Mouse (Mus musculus): ENCODE measurements at regions not wholly inside any gene's neighbourhood (a gene's known extent, or its start where the extent isn't known, plus 50 kb on each side); places are given as distances from the start of the nearest gene placed in this dataset.
A peak's percentile ranks its signal among the peaks of the same experiment; 100 is the strongest.

DNA sequence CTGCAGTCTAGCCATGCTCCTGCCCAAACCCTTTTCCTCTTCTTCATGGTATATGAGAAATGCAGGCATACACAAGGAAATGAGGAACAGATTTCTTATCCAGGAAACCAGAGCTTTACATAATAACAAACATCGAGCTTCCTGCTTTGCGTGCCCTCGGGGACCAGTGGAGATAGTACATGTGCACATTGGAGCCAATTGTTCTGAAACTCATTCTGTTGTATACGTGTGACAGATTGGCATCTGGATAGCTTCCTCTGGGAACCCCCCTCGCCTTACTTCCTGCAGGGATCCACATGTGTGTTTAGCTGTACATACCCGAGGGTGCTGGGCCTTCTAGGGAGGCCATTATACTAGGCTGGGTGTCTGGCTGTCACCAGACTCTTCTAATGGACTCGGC is 141.2 kb downstream of the Sox11 start:
- Histone ChIP-seq H3K4me2 (ENCODE audit: low read depth, low read length) (no peak overlapping the region), H3K4me1 (ENCODE audit: control insufficient read depth, insufficient read depth, low read length) (no peaks in the 10 kb centered on the region), H3K27ac (replicated peaks; ENCODE audit: low read depth, low read length) (no peak overlapping the region), H3K36me3 (replicated peaks; ENCODE audit: control insufficient read depth, insufficient read depth, low read depth, low read length) (no peaks in the 10 kb centered on the region), H3K27me3 (ENCODE audit: control insufficient read depth, insufficient read depth, low read length) (no peaks in the 10 kb centered on the region), H3K9me3 (replicated peaks; ENCODE audit: control insufficient read depth, low read length) (no peaks in the 10 kb centered on the region), H3K4me3 (ENCODE audit: low read depth, low read length) (no peak overlapping the region), H3K9ac (replicated peaks; ENCODE audit: low read length) (no peak overlapping the region)
- WGBS, result 25% methylated on average over 7 of the region's 7 CpGs
- DNase-seq (ENCODE audit: low spot score) (peak; percentile 65), ATAC-seq (replicated peaks; ENCODE audit: insufficient number of reproducible peaks, low FRiP score, low TSS enrichment, low read depth) (no peak)

DNA sequence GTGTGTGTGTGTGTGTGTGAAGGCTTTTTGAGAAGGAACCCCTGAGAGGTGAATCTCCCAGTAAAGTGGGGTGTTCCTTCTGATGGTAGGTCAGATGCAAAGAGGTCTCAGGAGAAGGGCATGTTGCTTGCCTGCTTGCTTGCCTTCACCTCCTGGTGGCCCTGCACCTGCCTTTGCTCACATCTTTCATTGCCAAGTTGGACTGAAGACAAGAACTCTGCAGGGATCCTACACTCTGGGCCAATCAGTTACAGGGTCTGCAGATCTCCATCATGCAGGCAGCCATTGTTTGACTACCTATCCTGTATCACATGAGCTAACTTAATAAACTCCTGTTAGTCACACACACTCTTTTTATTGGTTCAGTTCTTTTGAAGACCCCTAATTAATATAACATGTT is 148.4 kb downstream of the Sox11 start:
- H3K4me2 ChIP-seq (ENCODE audit: low read depth, low read length), result no peak overlapping the region
- no peak overlapping the region for H3K4me3 ChIP-seq (ENCODE audit: low read depth, low read length)
- H3K27me3 ChIP-seq (ENCODE audit: control insufficient read depth, insufficient read depth, low read length), result no peaks in the 10 kb centered on the region
- H3K4me1 ChIP-seq (ENCODE audit: control insufficient read depth, insufficient read depth, low read length), result no peaks in the 10 kb centered on the region
- no peak overlapping the region for H3K27ac ChIP-seq (replicated peaks; ENCODE audit: low read depth, low read length)
- no peaks in the 10 kb centered on the region for H3K9me3 ChIP-seq (replicated peaks; ENCODE audit: control insufficient read depth, low read length)
- no peak overlapping the region for H3K9ac ChIP-seq (replicated peaks; ENCODE audit: low read length)
- H3K36me3 ChIP-seq (replicated peaks; ENCODE audit: control insufficient read depth, insufficient read depth, low read depth, low read length), result no peaks in the 10 kb centered on the region
- no peak for ATAC-seq (replicated peaks; ENCODE audit: insufficient number of reproducible peaks, low FRiP score, low TSS enrichment, low read depth)
- no peak for DNase-seq (ENCODE audit: low spot score)

DNA sequence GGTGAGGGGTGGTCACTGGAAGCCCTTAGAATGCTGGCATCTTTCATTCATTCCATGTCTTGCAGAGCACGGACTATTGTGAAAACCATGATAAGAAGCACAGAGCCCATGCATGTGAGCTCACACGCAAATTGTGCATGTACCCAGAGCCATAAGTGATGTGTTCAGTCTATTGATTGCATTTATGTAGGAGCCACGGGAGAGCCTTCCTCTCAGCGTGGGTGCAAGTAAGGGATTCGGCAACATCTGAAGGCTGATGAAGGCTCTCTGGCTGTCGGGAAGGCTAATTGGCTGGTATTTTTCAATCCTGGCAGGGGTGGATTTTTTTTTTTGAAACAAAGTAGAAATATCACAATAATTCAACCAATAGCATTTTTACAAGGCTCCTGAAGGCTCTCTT is 150.5 kb downstream of the Sox11 start:
- Histone ChIP-seq H3K36me3 (replicated peaks; ENCODE audit: control insufficient read depth, insufficient read depth, low read depth, low read length) (no peaks in the 10 kb centered on the region), H3K4me1 (ENCODE audit: control insufficient read depth, insufficient read depth, low read length) (no peaks in the 10 kb centered on the region), H3K27ac (replicated peaks; ENCODE audit: low read depth, low read length) (no peak overlapping the region), H3K4me2 (ENCODE audit: low read depth, low read length) (no peak overlapping the region), H3K27me3 (ENCODE audit: control insufficient read depth, insufficient read depth, low read length) (no peaks in the 10 kb centered on the region), H3K9ac (replicated peaks; ENCODE audit: low read length) (no peak overlapping the region), H3K4me3 (ENCODE audit: low read depth, low read length) (no peak overlapping the region), H3K9me3 (replicated peaks; ENCODE audit: control insufficient read depth, low read length) (no peaks in the 10 kb centered on the region)
- DNase-seq (ENCODE audit: low spot score), result no peak
- ATAC-seq (replicated peaks; ENCODE audit: insufficient number of reproducible peaks, low FRiP score, low TSS enrichment, low read depth), result no peak
- 88% methylated on average over 6 of the region's 6 CpGs for WGBS

DNA sequence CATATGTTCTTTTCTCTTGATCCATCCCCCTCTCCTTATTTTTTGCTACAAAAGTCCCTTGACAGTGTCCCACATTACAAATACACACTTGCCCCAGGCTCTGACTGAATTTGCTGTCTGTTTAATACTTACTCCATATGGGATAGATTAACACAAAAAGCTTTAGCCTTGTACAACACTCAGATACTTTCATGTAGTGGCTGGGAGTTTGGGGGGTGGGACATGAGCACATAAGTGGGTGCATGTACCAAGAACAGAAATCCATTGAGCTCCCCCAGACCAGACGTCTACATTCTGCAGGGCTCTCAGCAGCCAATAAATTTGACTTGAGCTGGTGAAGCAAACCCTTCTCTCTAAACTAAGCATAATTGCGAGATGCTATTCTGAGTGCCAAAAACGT is 154.9 kb downstream of the Sox11 start:
- Histone ChIP-seq H3K9ac (replicated peaks; ENCODE audit: low read length) (no peak overlapping the region), H3K4me2 (ENCODE audit: low read depth, low read length) (no peak overlapping the region), H3K27me3 (ENCODE audit: control insufficient read depth, insufficient read depth, low read length) (no peaks in the 10 kb centered on the region), H3K9me3 (replicated peaks; ENCODE audit: control insufficient read depth, low read length) (no peaks in the 10 kb centered on the region), H3K4me1 (ENCODE audit: control insufficient read depth, insufficient read depth, low read length) (peaks cover 4% of the 10 kb centered on the region), H3K36me3 (replicated peaks; ENCODE audit: control insufficient read depth, insufficient read depth, low read depth, low read length) (no peaks in the 10 kb centered on the region), H3K4me3 (ENCODE audit: low read depth, low read length) (no peak overlapping the region), H3K27ac (replicated peaks; ENCODE audit: low read depth, low read length) (peak overlapping the region; percentile 66; the same call in 1 of the 2 replicates)
- WGBS, result 29% methylated on average over 3 of the region's 3 CpGs
- ATAC-seq (replicated peaks; ENCODE audit: insufficient number of reproducible peaks, low FRiP score, low TSS enrichment, low read depth) (peak; percentile 88), DNase-seq (ENCODE audit: low spot score) (peak; percentile 77)

DNA sequence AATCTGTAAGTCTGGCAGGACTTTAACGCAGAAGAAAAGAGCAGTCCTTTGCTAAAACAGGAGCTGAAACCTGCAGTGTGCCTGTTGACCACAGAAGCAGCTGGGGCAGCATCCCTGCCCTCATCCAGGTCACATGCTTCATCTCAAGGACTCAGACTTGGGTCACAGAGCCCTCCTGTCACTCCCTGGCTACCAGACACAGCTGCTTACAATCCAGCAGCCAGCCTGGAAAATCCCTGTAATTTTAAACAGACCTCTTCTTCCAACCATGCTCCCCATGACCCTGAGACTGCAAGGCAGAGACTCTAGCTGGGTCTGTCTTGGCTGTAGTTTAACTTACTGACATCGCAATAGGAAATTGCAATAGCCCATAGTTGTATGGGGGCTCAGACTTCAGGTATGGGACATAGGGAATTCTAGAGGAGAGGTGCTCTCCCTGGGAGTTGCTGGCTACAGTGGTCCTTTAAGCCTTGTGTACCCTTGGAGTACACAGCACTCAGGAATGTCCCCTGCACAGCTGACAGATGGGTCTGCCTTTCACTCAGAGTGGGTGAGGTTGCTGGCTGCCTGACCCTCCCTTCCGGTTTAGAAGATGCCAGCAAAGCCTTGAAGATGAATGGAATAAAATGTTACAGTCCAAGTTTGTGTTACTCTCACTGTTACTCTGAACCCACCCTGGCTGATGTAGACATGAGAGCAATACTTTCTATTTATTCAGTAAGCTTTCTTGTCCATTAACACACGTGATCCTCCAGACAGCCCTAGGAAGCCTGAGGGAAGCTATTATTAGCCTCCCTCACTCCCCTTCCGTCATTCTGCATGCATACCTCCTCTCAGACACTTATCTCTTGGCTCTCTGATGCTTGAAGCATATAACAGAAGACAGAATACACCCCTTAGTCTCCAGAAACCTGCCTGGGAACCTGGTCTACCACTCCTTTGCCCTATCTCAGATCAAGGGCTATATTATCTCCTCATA is 159.7 kb downstream of the Sox11 start:
- ATAC-seq (replicated peaks; ENCODE audit: insufficient number of reproducible peaks, low FRiP score, low TSS enrichment, low read depth), result peak; percentile 73
- Histone ChIP-seq H3K4me3 (ENCODE audit: low read depth, low read length) (no peak overlapping the region), H3K9me3 (replicated peaks; ENCODE audit: control insufficient read depth, low read length) (no peaks in the 10 kb centered on the region), H3K4me1 (ENCODE audit: control insufficient read depth, insufficient read depth, low read length) (peaks cover 4% of the 10 kb centered on the region), H3K9ac (replicated peaks; ENCODE audit: low read length) (no peak overlapping the region), H3K4me2 (ENCODE audit: low read depth, low read length) (no peak overlapping the region), H3K27me3 (ENCODE audit: control insufficient read depth, insufficient read depth, low read length) (no peaks in the 10 kb centered on the region), H3K27ac (replicated peaks; ENCODE audit: low read depth, low read length) (peak overlapping the region; percentile 53; the same call in 1 of the 2 replicates), H3K36me3 (replicated peaks; ENCODE audit: control insufficient read depth, insufficient read depth, low read depth, low read length) (no peaks in the 10 kb centered on the region)
- DNase-seq (ENCODE audit: low spot score), result peak; percentile 83
- WGBS, result 12% methylated on average over 5 of the region's 5 CpGs

DNA sequence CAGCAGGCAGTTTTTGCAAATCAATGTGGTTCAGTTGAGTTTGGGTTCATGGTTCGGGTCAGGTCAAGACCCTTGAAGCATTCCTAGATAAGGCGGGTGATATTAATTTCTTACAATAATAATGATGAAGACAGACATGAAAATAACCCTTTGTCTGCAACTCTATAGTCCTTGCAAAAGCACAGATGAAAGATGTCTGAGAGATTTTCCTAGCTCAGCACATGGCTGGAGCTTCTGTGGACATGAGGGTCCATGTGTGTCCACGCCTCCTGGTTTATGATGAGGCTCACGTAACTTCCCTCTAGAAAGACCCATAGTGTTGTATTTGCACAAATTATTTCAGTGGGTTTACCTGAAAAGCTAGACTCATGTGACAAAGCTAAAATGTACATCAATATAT is 168.8 kb downstream of the Sox11 start:
- no peak overlapping the region for H3K9ac ChIP-seq (replicated peaks; ENCODE audit: low read length)
- ATAC-seq (replicated peaks; ENCODE audit: insufficient number of reproducible peaks, low FRiP score, low TSS enrichment, low read depth) (peak; percentile 18; the same call in 1 of the 2 replicates), DNase-seq (ENCODE audit: low spot score) (no peak)
- H3K4me3 ChIP-seq (ENCODE audit: low read depth, low read length), result no peak overlapping the region
- H3K9me3 ChIP-seq (replicated peaks; ENCODE audit: control insufficient read depth, low read length), result no peaks in the 10 kb centered on the region
- 52% methylated on average over 4 of the region's 4 CpGs for WGBS
- H3K4me2 ChIP-seq (ENCODE audit: low read depth, low read length), result no peak overlapping the region
- H3K4me1 ChIP-seq (ENCODE audit: control insufficient read depth, insufficient read depth, low read length), result no peaks in the 10 kb centered on the region
- H3K27ac ChIP-seq (replicated peaks; ENCODE audit: low read depth, low read length), result no peak overlapping the region
- H3K27me3 ChIP-seq (ENCODE audit: control insufficient read depth, insufficient read depth, low read length), result no peaks in the 10 kb centered on the region
- no peaks in the 10 kb centered on the region for H3K36me3 ChIP-seq (replicated peaks; ENCODE audit: control insufficient read depth, insufficient read depth, low read depth, low read length)

DNA sequence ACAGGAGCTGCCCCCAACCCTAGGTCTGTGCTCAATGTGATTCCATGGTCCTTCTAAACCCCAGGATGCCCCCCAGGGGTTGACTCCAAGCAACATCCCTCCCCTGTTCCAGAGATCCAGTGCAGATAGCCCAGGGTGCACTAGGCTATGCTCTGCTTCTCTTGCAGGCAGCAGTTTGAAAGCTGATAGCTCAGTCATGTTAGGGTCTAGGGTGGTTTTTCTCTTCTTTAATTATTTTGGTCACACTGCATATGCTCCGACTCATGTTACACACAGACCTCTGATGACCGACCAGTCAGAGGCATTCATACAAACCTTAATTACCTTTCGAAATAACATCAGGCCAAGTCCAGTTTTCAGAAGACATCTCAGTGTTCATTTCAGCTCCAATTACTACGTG is 169.2 kb downstream of the Sox11 start:
- Histone ChIP-seq H3K36me3 (replicated peaks; ENCODE audit: control insufficient read depth, insufficient read depth, low read depth, low read length) (no peaks in the 10 kb centered on the region), H3K27me3 (ENCODE audit: control insufficient read depth, insufficient read depth, low read length) (no peaks in the 10 kb centered on the region), H3K4me3 (ENCODE audit: low read depth, low read length) (no peak overlapping the region), H3K9me3 (replicated peaks; ENCODE audit: control insufficient read depth, low read length) (no peaks in the 10 kb centered on the region), H3K9ac (replicated peaks; ENCODE audit: low read length) (no peak overlapping the region), H3K4me1 (ENCODE audit: control insufficient read depth, insufficient read depth, low read length) (no peaks in the 10 kb centered on the region), H3K27ac (replicated peaks; ENCODE audit: low read depth, low read length) (no peak overlapping the region), H3K4me2 (ENCODE audit: low read depth, low read length) (no peak overlapping the region)
- peak; percentile 60 for DNase-seq (ENCODE audit: low spot score)
- WGBS, result 24% methylated on average over 4 of the region's 4 CpGs
- peak; percentile 81 for ATAC-seq (replicated peaks; ENCODE audit: insufficient number of reproducible peaks, low FRiP score, low TSS enrichment, low read depth)

DNA sequence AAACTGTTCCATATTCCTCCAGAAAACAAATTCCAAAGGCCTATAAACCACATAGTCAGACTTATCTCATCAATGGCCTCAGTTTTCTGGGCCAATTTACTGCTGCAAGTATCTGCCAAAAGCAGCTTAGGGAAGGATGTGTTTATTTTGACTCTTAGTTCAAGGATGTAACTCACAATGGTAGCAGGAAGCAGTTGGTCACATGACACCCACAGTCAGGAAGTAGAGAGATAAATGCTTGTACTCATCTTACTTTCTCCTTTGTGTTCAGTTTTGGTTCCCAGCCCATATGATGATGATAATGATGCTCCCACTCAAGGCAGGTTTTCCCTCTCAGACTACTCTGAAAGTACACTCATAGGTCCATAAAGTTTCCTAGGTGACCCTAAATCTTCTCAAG is 170.8 kb downstream of the Sox11 start:
- H3K36me3 ChIP-seq (replicated peaks; ENCODE audit: control insufficient read depth, insufficient read depth, low read depth, low read length), result no peaks in the 10 kb centered on the region
- DNase-seq (ENCODE audit: low spot score) (no peak), ATAC-seq (replicated peaks; ENCODE audit: insufficient number of reproducible peaks, low FRiP score, low TSS enrichment, low read depth) (no peak)
- no peak overlapping the region for H3K9ac ChIP-seq (replicated peaks; ENCODE audit: low read length)
- H3K4me1 ChIP-seq (ENCODE audit: control insufficient read depth, insufficient read depth, low read length), result no peaks in the 10 kb centered on the region
- no peaks in the 10 kb centered on the region for H3K27me3 ChIP-seq (ENCODE audit: control insufficient read depth, insufficient read depth, low read length)
- H3K4me3 ChIP-seq (ENCODE audit: low read depth, low read length), result no peak overlapping the region
- no peaks in the 10 kb centered on the region for H3K9me3 ChIP-seq (replicated peaks; ENCODE audit: control insufficient read depth, low read length)
- H3K4me2 ChIP-seq (ENCODE audit: low read depth, low read length), result no peak overlapping the region
- no peak overlapping the region for H3K27ac ChIP-seq (replicated peaks; ENCODE audit: low read depth, low read length)
